Mouse (Mus musculus): ENCODE measurements around the gene Agtrap. TPM values are rescaled to one million over a fixed set of nuclear protein-coding genes. Genes with fewer than 3 reads are reported as not detected.
A peak's percentile ranks its signal among the peaks of the same experiment; 100 is the strongest.

The Agtrap gene
- total and polyA plus RNA-seq, 2 experiments from 2014 or later = 6.6 to 8.6 TPM

- no peak for DNase-seq (ENCODE audit: low spot score)
- no peak overlapping the region for H3K27ac ChIP-seq (ENCODE audit: low read depth, low read length)
- no peak overlapping the region for H3K9ac ChIP-seq (replicated peaks; ENCODE audit: low read length, poor library complexity, severe bottlenecking)
- peaks cover 46% of the 10 kb centered on the region for H3K36me3 ChIP-seq (ENCODE audit: insufficient read depth, low read length)
- no peaks in the 10 kb centered on the region for H3K27me3 ChIP-seq (ENCODE audit: insufficient read depth, low read length)
- no peaks in the 10 kb centered on the region for H3K9me3 ChIP-seq (ENCODE audit: low read length)
- no peak for TF ChIP-seq CTCF (IDR thresholded peaks at IDR 0.05)
- no peaks in the 10 kb centered on the region for H3K4me1 ChIP-seq (ENCODE audit: insufficient read depth, low read length)
- no peak overlapping the region for H3K4me3 ChIP-seq (ENCODE audit: low read depth, low read length)
- H3K4me2 ChIP-seq (ENCODE audit: low read depth, low read length, poor library complexity, severe bottlenecking) = no peak overlapping the region
- 88% methylated on average over 9 of the region's 9 CpGs for WGBS
- no peak for ATAC-seq (ENCODE audit: low FRiP score)
These were observed 29.5 kb downstream of the Agtrap start for GRCm38 (mm10) chr4:148058218-148058819.

- 71% methylated on average over 5 of the region's 5 CpGs for WGBS
- Histone ChIP-seq H3K4me1 (ENCODE audit: insufficient read depth, low read length) (no peaks in the 10 kb centered on the region), H3K4me2 (ENCODE audit: low read depth, low read length, poor library complexity, severe bottlenecking) (no peak overlapping the region), H3K9me3 (ENCODE audit: low read length) (no peaks in the 10 kb centered on the region), H3K36me3 (ENCODE audit: insufficient read depth, low read length) (peaks cover 52% of the 10 kb centered on the region), H3K27ac (ENCODE audit: low read depth, low read length) (no peak overlapping the region), H3K4me3 (ENCODE audit: low read depth, low read length) (no peak overlapping the region), H3K27me3 (ENCODE audit: insufficient read depth, low read length) (no peaks in the 10 kb centered on the region), H3K9ac (replicated peaks; ENCODE audit: low read length, poor library complexity, severe bottlenecking) (no peak overlapping the region)
- ATAC-seq (ENCODE audit: low FRiP score) = no peak
- peak; percentile 25; the same call in 1 of the 2 replicates for TF ChIP-seq CTCF (IDR thresholded peaks at IDR 0.05)
- no peak for DNase-seq (ENCODE audit: low spot score)
These were observed 30.1 kb downstream of the Agtrap start for GRCm38 (mm10) chr4:148057661-148058209.

GRCm38 (mm10) chr4:148056801-148057200 is 31.0 kb downstream of the Agtrap start:
- DNase-seq (ENCODE audit: low spot score) (no peak), ATAC-seq (ENCODE audit: low FRiP score) (no peak)
- Histone ChIP-seq H3K27me3 (ENCODE audit: insufficient read depth, low read length) (no peaks in the 10 kb centered on the region), H3K4me3 (ENCODE audit: low read depth, low read length) (no peak overlapping the region), H3K36me3 (ENCODE audit: insufficient read depth, low read length) (peaks cover 61% of the 10 kb centered on the region), H3K9ac (replicated peaks; ENCODE audit: low read length, poor library complexity, severe bottlenecking) (no peak overlapping the region), H3K4me2 (ENCODE audit: low read depth, low read length, poor library complexity, severe bottlenecking) (no peak overlapping the region), H3K9me3 (ENCODE audit: low read length) (no peaks in the 10 kb centered on the region), H3K4me1 (ENCODE audit: insufficient read depth, low read length) (no peaks in the 10 kb centered on the region), H3K27ac (ENCODE audit: low read depth, low read length) (no peak overlapping the region)
- WGBS = 92% methylated on average over 4 of the region's 4 CpGs
- TF ChIP-seq CTCF (IDR thresholded peaks at IDR 0.05) = no peak

GRCm38 (mm10) chr4:148056246-148056645 is 31.6 kb downstream of the Agtrap start:
- H3K4me1 ChIP-seq (ENCODE audit: insufficient read depth, low read length) = no peaks in the 10 kb centered on the region
- no peak overlapping the region for H3K9ac ChIP-seq (replicated peaks; ENCODE audit: low read length, poor library complexity, severe bottlenecking)
- H3K9me3 ChIP-seq (ENCODE audit: low read length) = no peaks in the 10 kb centered on the region
- ATAC-seq (ENCODE audit: low FRiP score) (no peak), DNase-seq (ENCODE audit: low spot score) (no peak)
- H3K27ac ChIP-seq (ENCODE audit: low read depth, low read length) = no peak overlapping the region
- H3K4me2 ChIP-seq (ENCODE audit: low read depth, low read length, poor library complexity, severe bottlenecking) = no peak overlapping the region
- WGBS = 86% methylated on average over 7 of the region's 7 CpGs
- H3K27me3 ChIP-seq (ENCODE audit: insufficient read depth, low read length) = no peaks in the 10 kb centered on the region
- no peak for TF ChIP-seq CTCF (IDR thresholded peaks at IDR 0.05)
- peaks cover 67% of the 10 kb centered on the region for H3K36me3 ChIP-seq (ENCODE audit: insufficient read depth, low read length)
- no peak overlapping the region for H3K4me3 ChIP-seq (ENCODE audit: low read depth, low read length)

GRCm38 (mm10) chr4:148054961-148055695 is 32.7 kb downstream of the Agtrap start:
- H3K4me1 ChIP-seq (ENCODE audit: insufficient read depth, low read length) = no peaks in the 10 kb centered on the region
- 90% methylated on average over 21 of the region's 21 CpGs for WGBS
- no peak overlapping the region for H3K27ac ChIP-seq (ENCODE audit: low read depth, low read length)
- TF ChIP-seq CTCF (IDR thresholded peaks at IDR 0.05) = no peak
- H3K27me3 ChIP-seq (ENCODE audit: insufficient read depth, low read length) = no peaks in the 10 kb centered on the region
- no peak overlapping the region for H3K4me2 ChIP-seq (ENCODE audit: low read depth, low read length, poor library complexity, severe bottlenecking)
- no peak overlapping the region for H3K9ac ChIP-seq (replicated peaks; ENCODE audit: low read length, poor library complexity, severe bottlenecking)
- H3K4me3 ChIP-seq (ENCODE audit: low read depth, low read length) = no peak overlapping the region
- H3K36me3 ChIP-seq (ENCODE audit: insufficient read depth, low read length) = peaks cover 72% of the 10 kb centered on the region
- no peaks in the 10 kb centered on the region for H3K9me3 ChIP-seq (ENCODE audit: low read length)
- DNase-seq (ENCODE audit: low spot score) (no peak), ATAC-seq (ENCODE audit: low FRiP score) (no peak)

GRCm38 (mm10) chr4:148053417-148053920 is 34.4 kb downstream of the Agtrap start:
- DNase-seq (ENCODE audit: low spot score) (no peak), ATAC-seq (ENCODE audit: low FRiP score) (no peak)
- 92% methylated on average over 12 of the region's 12 CpGs for WGBS
- no peak for TF ChIP-seq CTCF (IDR thresholded peaks at IDR 0.05)
- no peak overlapping the region for H3K9ac ChIP-seq (replicated peaks; ENCODE audit: low read length, poor library complexity, severe bottlenecking)
- no peaks in the 10 kb centered on the region for H3K27me3 ChIP-seq (ENCODE audit: insufficient read depth, low read length)
- no peaks in the 10 kb centered on the region for H3K9me3 ChIP-seq (ENCODE audit: low read length)
- H3K4me2 ChIP-seq (ENCODE audit: low read depth, low read length, poor library complexity, severe bottlenecking) = no peak overlapping the region
- H3K4me3 ChIP-seq (ENCODE audit: low read depth, low read length) = no peak overlapping the region
- no peak overlapping the region for H3K27ac ChIP-seq (ENCODE audit: low read depth, low read length)
- peaks cover 74% of the 10 kb centered on the region for H3K36me3 ChIP-seq (ENCODE audit: insufficient read depth, low read length)
- no peaks in the 10 kb centered on the region for H3K4me1 ChIP-seq (ENCODE audit: insufficient read depth, low read length)
